Mouse (Mus musculus) ES-Bruce4 (cell line): Measurements from ENCODE around the gene 4930564D02Rik. TPM values are rescaled to one million over a fixed set of nuclear protein-coding genes. Genes with fewer than 3 reads are reported as not detected.

ENCODE experiments used
- H3K27ac ChIP-seq: 2 replicates; pipeline ENCODE4 v1.5.1; 2012; ENCODE audit warnings: low read length, inconsistent platforms; ENCODE audit not compliant: insufficient read depth
- H3K27me3 ChIP-seq: 2 replicates; pipeline ENCODE4 v1.6.1; 2012; ENCODE audit warnings: mild to moderate bottlenecking, low read length, inconsistent platforms; ENCODE audit not compliant: control insufficient read depth, poor library complexity, insufficient read depth, severe bottlenecking
- H3K36me3 ChIP-seq: 2 replicates; pipeline ENCODE4 v1.6.1; 2012; ENCODE audit warnings: inconsistent platforms, mild to moderate bottlenecking, low read length, moderate library complexity; ENCODE audit not compliant: control insufficient read depth, poor library complexity, insufficient read depth, severe bottlenecking
- H3K4me1 ChIP-seq: one replicate; pipeline ENCODE4 v1.8.1; 2011; ENCODE audit warnings: low read length; ENCODE audit not compliant: control insufficient read depth, insufficient read depth
- H3K4me3 ChIP-seq: 2 replicates; pipeline ENCODE4 v1.5.1; 2011; ENCODE audit warnings: low read depth, mild to moderate bottlenecking, low read length
- H3K9ac ChIP-seq: 2 replicates; pipeline ENCODE4 v1.6.1; 2012; ENCODE audit warnings: low read depth, mild to moderate bottlenecking, inconsistent platforms; ENCODE audit not compliant: poor library complexity, severe bottlenecking
- H3K9me3 ChIP-seq: replicated peaks from 2 replicates; pipeline ENCODE4 v1.6.1; 2012; ENCODE audit warnings: mild to moderate bottlenecking, low read length, inconsistent platforms; ENCODE audit not compliant: control insufficient read depth, poor library complexity, insufficient read depth, severe bottlenecking
- CTCF ChIP-seq: IDR thresholded peaks from one replicate; pipeline ENCODE4 v1.8.1; 2011; ENCODE audit warnings: low read depth, low read length
- EP300 ChIP-seq: IDR thresholded peaks from 2 replicates; pipeline ENCODE4 v1.6.1; 2011; ENCODE audit warnings: low read depth, low read length; ENCODE audit not compliant: insufficient read depth
- POLR2A ChIP-seq: IDR thresholded peaks from one replicate; pipeline ENCODE4 v1.8.1; 2011; ENCODE audit warnings: low read length; ENCODE audit not compliant: insufficient read depth
- polyA plus RNA-seq: library from polyadenylated mRNA; stranded (reverse); fragments of >200 nt; gene quantifications from 2 replicates; pipeline ENCODE4 v1.2.4, GENCODE M21; 2011; ENCODE audit warnings: low read depth; ENCODE audit not compliant: missing spikeins, insufficient read depth, insufficient read length

The 4930564D02Rik gene
- polyA plus RNA-seq, 1 experiment = not detected

DNA sequence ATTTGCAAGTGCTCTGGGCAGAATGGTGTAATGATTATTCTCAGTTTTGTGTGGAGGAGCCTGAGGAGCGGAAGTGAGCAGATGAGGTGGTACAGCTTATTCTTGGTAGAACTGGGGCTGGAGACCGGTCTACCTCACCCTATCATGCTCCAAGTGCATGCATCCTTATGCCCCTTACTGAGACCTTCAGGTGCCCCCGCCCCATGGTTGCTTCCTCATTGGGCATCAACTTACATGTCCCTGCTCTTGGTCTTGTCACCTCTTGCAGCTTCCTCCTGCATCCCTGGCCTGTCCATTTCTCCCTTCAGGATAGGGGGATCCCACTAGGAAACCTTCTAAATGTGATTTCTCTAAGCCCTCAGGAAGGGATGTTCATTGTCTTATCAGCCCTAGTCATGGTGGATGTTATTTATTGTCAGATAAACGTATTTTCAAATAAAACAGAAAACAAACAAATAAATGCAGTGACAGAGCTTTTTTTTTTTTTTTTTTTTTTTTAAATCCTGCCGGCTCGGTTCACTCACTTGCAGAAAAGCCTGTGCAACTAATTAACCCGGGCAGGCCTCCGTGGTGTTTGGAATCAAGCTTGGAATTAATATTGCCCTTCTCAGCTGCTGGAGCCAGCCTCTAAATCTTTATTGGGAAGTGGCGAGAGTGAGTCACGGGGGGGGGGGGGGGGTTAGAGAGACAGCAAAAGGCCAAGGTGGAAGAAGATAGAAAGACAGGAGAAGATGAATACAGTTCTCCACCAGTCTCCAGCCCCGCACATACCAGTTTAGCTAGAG is 26.3 kb downstream of the 4930564D02Rik start:
- H3K27me3 ChIP-seq = no peaks in the 10 kb centered on the region
- no peak for TF ChIP-seq EP300
- no peaks in the 10 kb centered on the region for H3K36me3 ChIP-seq
- no peak overlapping the region for H3K9ac ChIP-seq
- H3K27ac ChIP-seq = no peak overlapping the region
- H3K4me3 ChIP-seq = no peak overlapping the region
- H3K4me1 ChIP-seq = no peaks in the 10 kb centered on the region
- no peaks in the 10 kb centered on the region for H3K9me3 ChIP-seq

GRCm38 (mm10) chr3:105094448-105094847 is 27.8 kb downstream of the 4930564D02Rik start:
- Histone ChIP-seq H3K27ac (no peak overlapping the region), H3K4me3 (no peak overlapping the region), H3K4me1 (no peaks in the 10 kb centered on the region), H3K9me3 (no peaks in the 10 kb centered on the region), H3K27me3 (no peaks in the 10 kb centered on the region), H3K36me3 (no peaks in the 10 kb centered on the region), H3K9ac (no peak overlapping the region)
- TF ChIP-seq EP300 (no peak), CTCF (peak; percentile 33), POLR2A (no peak)

DNA sequence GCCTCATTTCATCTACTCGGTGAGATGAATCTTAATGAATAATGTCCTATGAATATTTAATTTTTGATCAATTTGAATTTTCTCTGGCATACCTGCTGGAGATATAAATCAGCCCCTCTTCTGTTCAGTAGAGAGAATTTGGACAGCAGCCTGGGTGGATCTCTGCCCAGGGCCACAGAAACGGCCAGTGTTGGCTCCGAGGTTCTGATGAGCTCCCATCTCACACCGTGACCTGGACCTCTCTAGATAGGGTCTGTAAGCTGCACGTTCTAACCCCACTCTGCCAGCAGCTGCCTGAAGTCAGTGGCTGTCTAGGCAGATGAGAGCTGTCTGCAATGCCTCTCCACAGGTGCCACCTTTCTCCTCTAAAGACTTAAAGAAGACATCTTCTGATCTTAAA is 28.4 kb downstream of the 4930564D02Rik start:
- Histone ChIP-seq H3K36me3 (no peaks in the 10 kb centered on the region), H3K27ac (no peak overlapping the region), H3K9me3 (no peaks in the 10 kb centered on the region), H3K9ac (no peak overlapping the region), H3K4me1 (no peaks in the 10 kb centered on the region), H3K27me3 (no peaks in the 10 kb centered on the region), H3K4me3 (no peak overlapping the region)
- TF ChIP-seq CTCF (no peak), POLR2A (no peak), EP300 (no peak)

DNA sequence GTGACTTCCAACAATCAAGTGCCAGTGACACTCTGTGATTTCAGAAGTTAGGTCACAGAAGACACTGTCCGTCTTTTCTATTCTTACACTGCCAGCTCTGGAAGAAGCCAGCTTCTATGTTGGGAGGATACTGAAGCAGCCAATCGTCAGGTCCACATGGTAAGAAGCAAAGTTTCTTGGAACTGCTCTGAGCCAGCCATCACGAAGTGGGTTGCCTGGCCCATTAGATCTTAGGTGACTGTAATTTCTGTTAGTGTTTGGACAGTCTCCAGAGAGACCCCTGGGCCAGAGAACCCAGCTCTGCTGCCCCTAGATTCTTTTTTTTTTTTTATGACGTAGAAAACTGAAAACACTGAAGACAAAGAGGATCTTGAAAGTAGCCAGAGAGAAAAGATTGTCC is 30.9 kb downstream of the 4930564D02Rik start:
- no peak overlapping the region for H3K27ac ChIP-seq

DNA sequence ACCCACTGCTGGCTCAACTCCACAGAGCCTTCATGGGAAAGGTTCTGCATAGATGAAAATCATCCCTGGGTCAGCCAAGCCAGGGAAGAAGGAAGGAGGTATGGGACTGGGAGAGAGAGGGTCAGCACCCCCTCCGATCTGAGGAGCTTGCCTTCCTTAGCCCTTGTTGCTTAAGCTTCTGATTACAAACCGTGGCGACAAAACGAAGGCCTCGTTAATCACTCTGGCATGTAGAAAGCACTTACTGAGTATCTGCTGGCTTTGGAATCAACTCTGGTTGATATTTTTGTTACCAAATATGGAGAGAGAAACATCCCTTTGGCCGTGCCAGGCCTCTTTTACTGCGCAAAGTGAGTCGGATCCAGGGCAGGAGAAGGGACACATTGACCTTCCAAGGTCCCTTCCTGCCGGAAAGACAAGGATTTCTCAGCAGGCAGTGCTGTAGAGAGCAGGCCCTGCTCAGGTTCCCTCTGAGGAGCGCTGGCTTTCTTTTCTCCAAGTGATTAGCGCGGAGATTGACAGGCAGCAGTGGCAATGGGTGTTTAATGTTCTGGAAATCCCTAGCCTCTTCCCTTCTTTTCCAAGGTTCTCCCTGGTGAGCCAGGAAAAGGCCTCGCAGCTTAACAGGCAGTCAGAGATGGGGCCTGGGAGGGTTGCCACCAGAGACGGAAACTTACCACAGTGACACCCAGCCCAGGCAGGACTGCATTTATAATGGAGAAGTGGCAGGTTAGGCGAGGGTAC is 33.1 kb downstream of the 4930564D02Rik start:
- Histone ChIP-seq H3K9me3 (no peaks in the 10 kb centered on the region), H3K9ac (no peak overlapping the region), H3K4me1 (no peaks in the 10 kb centered on the region), H3K4me3 (no peak overlapping the region), H3K27me3 (no peaks in the 10 kb centered on the region), H3K27ac (no peak overlapping the region), H3K36me3 (no peaks in the 10 kb centered on the region)
- TF ChIP-seq CTCF = no peak
- no peak for TF ChIP-seq EP300
- TF ChIP-seq POLR2A = no peak

More for the DNA sequence above, 30.9 kb downstream of the 4930564D02Rik start:
- Histone ChIP-seq H3K4me1 (no peaks in the 10 kb centered on the region), H3K9me3 (no peaks in the 10 kb centered on the region), H3K9ac (no peak overlapping the region), H3K27me3 (no peaks in the 10 kb centered on the region), H3K36me3 (no peaks in the 10 kb centered on the region), H3K4me3 (no peak overlapping the region)
- TF ChIP-seq CTCF (no peak), POLR2A (no peak), EP300 (no peak)

- Histone ChIP-seq H3K9me3 (no peaks in the 10 kb centered on the region), H3K27me3 (no peaks in the 10 kb centered on the region), H3K4me3 (no peak overlapping the region), H3K4me1 (no peaks in the 10 kb centered on the region), H3K27ac (no peak overlapping the region), H3K9ac (no peak overlapping the region), H3K36me3 (no peaks in the 10 kb centered on the region)
- TF ChIP-seq POLR2A = no peak
- TF ChIP-seq EP300 = no peak
- TF ChIP-seq CTCF = no peak
Measured at GRCm38 (mm10) chr3:105100270-105100589, 33.6 kb downstream of the 4930564D02Rik start.
